Mouse (Mus musculus): ENCODE data around the gene Fam107b. TPM values are rescaled to one million over a fixed set of nuclear protein-coding genes. Genes with fewer than 3 reads are reported as not detected.
A peak's percentile ranks its signal among the peaks of the same experiment; 100 is the strongest.
"Not testable (repeated sequence)": the region's sequence is repeated elsewhere in the genome, so short reads cannot be mapped to it uniquely, and the experiment has no call there.

Gene Fam107b
- total RNA-seq, 2 experiments from 2014 or later: 25.0 to 34.8 TPM

- intact Hi-C loops (cut with DNase I): no loop called here
- no peak for DNase-seq
These were observed 138.3 kb downstream of the Fam107b start for GRCm38 (mm10) chr2:3708621-3709020.

GRCm38 (mm10) chr2:3709882-3710281 is 139.6 kb downstream of the Fam107b start:
- DNase-seq: no peak
- intact Hi-C loops (cut with DNase I): no loop called here

GRCm38 (mm10) chr2:3710521-3710920 is 140.2 kb downstream of the Fam107b start:
- intact Hi-C loops (cut with DNase I): no loop called here

GRCm38 (mm10) chr2:3712369-3713042 is 142.2 kb downstream of the Fam107b start:
- no peak for DNase-seq
- intact Hi-C loops (cut with DNase I): no loop called here

More at GRCm38 (mm10) chr2:3710521-3710920, 140.2 kb downstream of the Fam107b start:
- DNase-seq: no peak

- intact Hi-C loops (cut with DNase I): no loop called here
These were observed 143.0 kb downstream of the Fam107b start for GRCm38 (mm10) chr2:3713212-3713681.

GRCm38 (mm10) chr2:3713682-3714361 is 143.5 kb downstream of the Fam107b start:
- intact Hi-C loops (cut with DNase I): no loop called here
- peak; percentile 48 for DNase-seq

More at GRCm38 (mm10) chr2:3713212-3713681, 143.0 kb downstream of the Fam107b start:
- DNase-seq: peak; percentile 99

GRCm38 (mm10) chr2:3714511-3714910 is 144.2 kb downstream of the Fam107b start:
- DNase-seq: no peak
- intact Hi-C loops (cut with DNase I): no loop called here

- peak; percentile 10 for DNase-seq
- intact Hi-C loops (cut with DNase I): no loop called here
These were observed 145.1 kb downstream of the Fam107b start for GRCm38 (mm10) chr2:3715424-3715823.

- intact Hi-C loops (cut with DNase I): no loop called here
- DNase-seq: no peak
These were observed 147.0 kb downstream of the Fam107b start for GRCm38 (mm10) chr2:3717268-3717667.

- no peak for DNase-seq
- intact Hi-C loops (cut with DNase I): no loop called here
These were observed 147.6 kb downstream of the Fam107b start for GRCm38 (mm10) chr2:3717847-3718246.

- intact Hi-C loops (cut with DNase I); DNase-seq: not testable (repeated sequence)
These were observed 149.3 kb downstream of the Fam107b start for GRCm38 (mm10) chr2:3719436-3720121.

- DNase-seq: no peak
- intact Hi-C loops (cut with DNase I): no loop called here
These were observed 150.8 kb downstream of the Fam107b start for GRCm38 (mm10) chr2:3721107-3721506.

GRCm38 (mm10) chr2:3721974-3722373 is 151.7 kb downstream of the Fam107b start:
- DNase-seq: no peak
- intact Hi-C loops (cut with DNase I): no loop called here

- intact Hi-C loops (cut with DNase I): no loop called here
- no peak for DNase-seq
These were observed 153.3 kb downstream of the Fam107b start for GRCm38 (mm10) chr2:3723391-3724106.

GRCm38 (mm10) chr2:3726501-3727078 is 156.3 kb downstream of the Fam107b start:
- intact Hi-C loops (cut with DNase I): no loop called here
- no peak for DNase-seq

GRCm38 (mm10) chr2:3727225-3727930 is 157.1 kb downstream of the Fam107b start:
- intact Hi-C loops (cut with DNase I): no loop called here
- DNase-seq: no peak

GRCm38 (mm10) chr2:3728090-3728489 is 157.8 kb downstream of the Fam107b start:
- intact Hi-C loops (cut with DNase I): no loop called here
- no peak for DNase-seq

- no peak for DNase-seq
- intact Hi-C loops (cut with DNase I): no loop called here
These were observed 159.3 kb downstream of the Fam107b start for GRCm38 (mm10) chr2:3729586-3729985.

- intact Hi-C loops (cut with DNase I): no loop called here
- DNase-seq: no peak
These were observed 160.5 kb downstream of the Fam107b start for GRCm38 (mm10) chr2:3730744-3731143.

Measured in left cerebral cortex, postnatal 4 days (tissue).